Mouse (Mus musculus): Measurements from ENCODE around the gene Map3k4. TPM values are rescaled to one million over a fixed set of nuclear protein-coding genes. Genes with fewer than 3 reads are reported as not detected.
A peak's percentile ranks its signal among the peaks of the same experiment; 100 is the strongest.

Map3k4 gene
- total RNA-seq, 1 experiment: 31.7 TPM

DNA sequence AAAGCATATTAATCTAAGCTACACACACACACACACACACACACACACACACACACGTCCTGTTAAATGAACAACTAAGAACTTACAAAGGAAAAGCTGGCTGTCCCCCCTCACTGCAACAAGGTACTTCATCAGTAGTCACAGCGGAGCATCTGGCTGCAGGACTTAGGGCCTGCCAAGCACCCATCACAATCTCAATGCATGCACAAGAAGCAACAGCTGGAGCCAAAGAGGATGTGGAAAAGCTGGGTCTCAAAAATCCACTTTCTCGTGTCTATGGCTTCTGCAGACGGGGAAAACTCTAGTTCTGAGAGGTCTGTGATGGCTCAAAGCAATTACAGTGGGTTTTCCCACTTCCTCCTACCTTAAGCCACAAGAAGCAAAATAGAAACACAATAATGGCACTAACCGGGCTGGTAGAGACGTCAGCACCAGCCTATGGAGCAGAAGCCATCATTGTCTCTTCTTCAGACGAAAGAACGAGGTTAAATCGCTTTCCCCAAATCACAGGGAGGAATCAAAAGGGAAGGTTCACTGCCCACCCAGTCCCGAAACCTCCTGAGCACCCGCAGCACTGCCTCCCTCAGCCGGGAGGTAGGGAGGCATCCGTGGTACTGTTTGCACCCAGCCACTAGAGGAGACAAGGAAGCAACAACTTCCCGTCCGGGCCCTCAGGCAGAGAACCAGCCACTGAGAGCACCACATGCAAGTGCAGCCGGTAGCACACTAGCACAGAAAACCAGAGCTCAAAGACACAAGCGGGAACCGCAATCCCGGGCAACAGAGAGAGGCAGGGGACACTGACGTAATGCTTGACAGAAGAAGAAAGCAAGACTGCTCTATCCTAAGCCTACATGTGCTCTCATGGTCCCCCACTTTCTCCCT, 11.1 kb downstream of the Map3k4 start:
- Histone ChIP-seq H3K27ac (ENCODE audit: insufficient read depth, low read depth, low read length, poor library complexity, severe bottlenecking) (no peak overlapping the region), H3K4me3 (ENCODE audit: insufficient read depth in 1 of 2, low read depth in 1 of 2, low read length in 2 of 2, poor library complexity in 1 of 2, severe bottlenecking in 1 of 2) (no peak overlapping the region), H3K9ac (ENCODE audit: insufficient read depth, low read depth, low read length, poor library complexity, severe bottlenecking) (peak overlapping the region; percentile 23; the same call in 1 of the 2 replicates), H3K4me1 (ENCODE audit: control insufficient read depth in 2 of 2, insufficient read depth in 2 of 2, low read length in 2 of 2, poor library complexity in 1 of 2) (peaks cover 2 to 14% of the 10 kb centered on the region in 2 experiments; a peak in 3 of 4 replicates), H3K9me3 (ENCODE audit: control insufficient read depth, insufficient read depth, low read depth, low read length) (no peaks in the 10 kb centered on the region), H3K36me3 (ENCODE audit: control insufficient read depth, insufficient read depth, low read length, poor library complexity, severe bottlenecking) (no peaks in the 10 kb centered on the region)
- in situ Hi-C loops (cut with MboI; ENCODE audit: low sequenced_read_pairs in 2 of 2, unreplicated experiment in 2 of 2): no loop called here
- DNase-seq (ENCODE audit: low read depth, low spot score): no peak
- TF ChIP-seq ZC3H11A (IDR thresholded peaks at IDR 0.05; ENCODE audit: borderline replicate concordance, low read depth, low read length): no peak
- TF ChIP-seq ZNF384 (IDR thresholded peaks at IDR 0.05; ENCODE audit: low read depth, low read length): no peak
- TF ChIP-seq CHD2 (IDR thresholded peaks at IDR 0.05; ENCODE audit: low read depth, low read length): no peak
- no peak for TF ChIP-seq MAFK (IDR thresholded peaks at IDR 0.05; ENCODE audit: insufficient read depth, low read depth, low read length)
- TF ChIP-seq HCFC1 (IDR thresholded peaks at IDR 0.05; ENCODE audit: borderline replicate concordance, insufficient read depth, low read length): no peak

DNA sequence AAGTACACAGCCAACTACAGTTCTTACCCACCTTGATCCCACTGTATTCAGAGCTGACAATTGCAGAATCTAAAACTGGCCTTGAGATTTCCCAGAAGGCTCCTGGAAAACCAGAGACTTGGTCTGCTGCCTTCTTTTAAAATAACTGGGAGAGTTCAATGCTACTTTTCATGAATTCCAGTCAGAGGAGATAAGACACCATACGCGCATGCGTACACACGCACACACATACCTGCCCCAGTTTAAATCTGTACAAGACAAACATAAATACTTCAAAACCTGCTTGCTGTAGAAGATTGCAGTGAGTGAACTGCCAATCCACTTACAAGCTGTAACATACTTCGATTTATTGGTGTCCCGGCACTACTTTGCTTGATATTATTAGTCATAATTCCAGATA, 13.9 kb downstream of the Map3k4 start:
- TF ChIP-seq HCFC1 (IDR thresholded peaks at IDR 0.05; ENCODE audit: borderline replicate concordance, insufficient read depth, low read length) (no peak), MAFK (IDR thresholded peaks at IDR 0.05; ENCODE audit: insufficient read depth, low read depth, low read length) (no peak), CHD2 (IDR thresholded peaks at IDR 0.05; ENCODE audit: low read depth, low read length) (no peak), ZC3H11A (IDR thresholded peaks at IDR 0.05; ENCODE audit: borderline replicate concordance, low read depth, low read length) (no peak), ZNF384 (IDR thresholded peaks at IDR 0.05; ENCODE audit: low read depth, low read length) (no peak)
- H3K9ac ChIP-seq (ENCODE audit: insufficient read depth, low read depth, low read length, poor library complexity, severe bottlenecking): no peak overlapping the region
- in situ Hi-C loops (cut with MboI; ENCODE audit: low sequenced_read_pairs in 2 of 2, unreplicated experiment in 2 of 2): no loop called here

DNA sequence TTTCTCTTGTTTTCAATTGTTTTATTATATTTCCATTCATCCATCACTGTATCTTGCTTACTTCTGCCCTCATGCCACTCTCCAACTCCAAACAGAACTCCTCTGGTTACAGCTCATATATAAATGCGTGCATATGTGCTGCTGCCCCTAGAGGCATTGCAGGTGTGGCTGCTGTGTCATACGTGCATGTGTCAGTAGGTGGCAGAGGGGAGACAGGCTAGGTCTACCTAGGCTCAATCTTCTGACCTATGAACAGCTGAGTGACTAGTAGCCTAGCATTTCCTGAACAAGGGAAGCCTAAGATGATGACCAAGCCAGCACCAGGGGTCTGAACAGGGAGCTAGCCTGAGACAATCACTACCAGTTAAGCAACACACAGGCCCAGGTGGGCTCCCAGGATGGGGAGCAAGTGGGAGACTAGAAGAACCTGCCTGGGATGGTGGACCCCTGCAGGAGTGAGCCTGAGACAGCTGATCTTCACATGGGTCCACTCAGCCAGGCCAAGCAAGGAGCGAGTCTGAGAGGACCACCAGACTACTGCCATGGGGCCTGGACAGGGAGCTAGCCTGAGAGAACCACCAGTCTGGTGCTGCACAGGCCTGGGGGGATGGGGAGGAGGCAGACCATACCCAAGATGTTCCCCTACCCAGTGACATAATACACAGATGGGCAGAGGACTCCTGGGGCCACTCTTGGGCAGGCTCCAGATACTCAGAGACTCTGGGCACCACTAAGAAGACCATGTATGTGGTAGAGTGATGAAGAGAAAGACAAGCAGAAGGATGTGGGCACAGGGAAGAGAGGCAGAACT, 17.5 kb downstream of the Map3k4 start:
- Histone ChIP-seq H3K27ac (ENCODE audit: insufficient read depth, low read depth, low read length, poor library complexity, severe bottlenecking) (no peak overlapping the region), H3K36me3 (ENCODE audit: control insufficient read depth, insufficient read depth, low read length, poor library complexity, severe bottlenecking) (no peaks in the 10 kb centered on the region), H3K9me3 (ENCODE audit: control insufficient read depth, insufficient read depth, low read depth, low read length) (no peaks in the 10 kb centered on the region), H3K9ac (ENCODE audit: insufficient read depth, low read depth, low read length, poor library complexity, severe bottlenecking) (no peak overlapping the region), H3K4me1 (ENCODE audit: control insufficient read depth in 2 of 2, insufficient read depth in 2 of 2, low read length in 2 of 2, poor library complexity in 1 of 2) (peaks cover 0 to 2% of the 10 kb centered on the region in 2 experiments; a peak in 1 of 4 replicates), H3K4me3 (ENCODE audit: insufficient read depth in 1 of 2, low read depth in 1 of 2, low read length in 2 of 2, poor library complexity in 1 of 2, severe bottlenecking in 1 of 2) (no peak overlapping the region)
- TF ChIP-seq ZC3H11A (IDR thresholded peaks at IDR 0.05; ENCODE audit: borderline replicate concordance, low read depth, low read length) (peak; percentile 16; the same call in 1 of the 2 replicates), HCFC1 (IDR thresholded peaks at IDR 0.05; ENCODE audit: borderline replicate concordance, insufficient read depth, low read length) (no peak), ZNF384 (IDR thresholded peaks at IDR 0.05; ENCODE audit: low read depth, low read length) (no peak), MAFK (IDR thresholded peaks at IDR 0.05; ENCODE audit: insufficient read depth, low read depth, low read length) (no peak), CHD2 (IDR thresholded peaks at IDR 0.05; ENCODE audit: low read depth, low read length) (no peak)
- in situ Hi-C loops (cut with MboI; ENCODE audit: low sequenced_read_pairs in 2 of 2, unreplicated experiment in 2 of 2): no loop called here
- DNase-seq (ENCODE audit: low read depth, low spot score): no peak

More for the DNA sequence above, 13.9 kb downstream of the Map3k4 start:
- Histone ChIP-seq H3K9me3 (ENCODE audit: control insufficient read depth, insufficient read depth, low read depth, low read length) (no peaks in the 10 kb centered on the region), H3K4me1 (ENCODE audit: control insufficient read depth in 2 of 2, insufficient read depth in 2 of 2, low read length in 2 of 2, poor library complexity in 1 of 2) (peaks cover 2 to 16% of the 10 kb centered on the region in 2 experiments; a peak in 3 of 4 replicates), H3K4me3 (ENCODE audit: insufficient read depth in 1 of 2, low read depth in 1 of 2, low read length in 2 of 2, poor library complexity in 1 of 2, severe bottlenecking in 1 of 2) (no peak overlapping the region), H3K36me3 (ENCODE audit: control insufficient read depth, insufficient read depth, low read length, poor library complexity, severe bottlenecking) (no peaks in the 10 kb centered on the region), H3K27ac (ENCODE audit: insufficient read depth, low read depth, low read length, poor library complexity, severe bottlenecking) (no peak overlapping the region)
- no peak for DNase-seq (ENCODE audit: low read depth, low spot score)

DNA sequence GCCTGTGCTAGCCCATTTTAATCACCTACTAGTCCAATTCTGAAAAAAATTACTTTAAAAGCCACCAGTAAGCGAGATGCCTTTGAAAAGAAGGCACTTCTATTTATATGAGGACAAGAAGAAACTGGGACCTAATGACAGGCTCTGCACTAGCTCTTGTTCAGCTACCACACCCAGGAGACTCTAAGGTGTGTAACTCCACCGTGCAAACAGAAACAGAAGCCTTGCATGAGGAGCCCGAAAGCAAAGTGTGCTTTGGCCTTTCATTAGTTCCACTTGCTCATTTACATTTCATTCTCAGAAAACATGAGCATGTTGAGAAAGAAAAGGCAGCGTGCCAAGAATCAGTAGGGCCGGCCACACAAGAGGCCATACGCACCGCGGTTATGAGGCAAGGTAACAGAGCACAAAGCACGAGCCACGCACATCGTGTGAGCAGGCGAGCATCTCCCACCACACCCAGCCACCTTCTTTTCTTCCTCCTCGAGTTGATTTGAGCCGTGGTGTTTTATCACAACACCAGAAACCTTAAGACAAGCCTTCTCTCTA, 18.4 kb downstream of the Map3k4 start:
- no peak overlapping the region for H3K4me3 ChIP-seq (ENCODE audit: insufficient read depth in 1 of 2, low read depth in 1 of 2, low read length in 2 of 2, poor library complexity in 1 of 2, severe bottlenecking in 1 of 2)
- H3K36me3 ChIP-seq (ENCODE audit: control insufficient read depth, insufficient read depth, low read length, poor library complexity, severe bottlenecking): no peaks in the 10 kb centered on the region
- H3K4me1 ChIP-seq (ENCODE audit: control insufficient read depth in 2 of 2, insufficient read depth in 2 of 2, low read length in 2 of 2, poor library complexity in 1 of 2): peaks cover 0 to 2% of the 10 kb centered on the region in 2 experiments; a peak in 1 of 4 replicates
- H3K27ac ChIP-seq (ENCODE audit: insufficient read depth, low read depth, low read length, poor library complexity, severe bottlenecking): no peak overlapping the region
- H3K9ac ChIP-seq (ENCODE audit: insufficient read depth, low read depth, low read length, poor library complexity, severe bottlenecking): no peak overlapping the region
- H3K9me3 ChIP-seq (ENCODE audit: control insufficient read depth, insufficient read depth, low read depth, low read length): no peaks in the 10 kb centered on the region
- TF ChIP-seq ZC3H11A (IDR thresholded peaks at IDR 0.05; ENCODE audit: borderline replicate concordance, low read depth, low read length): no peak
- no peak for TF ChIP-seq MAFK (IDR thresholded peaks at IDR 0.05; ENCODE audit: insufficient read depth, low read depth, low read length)
- no peak for TF ChIP-seq CHD2 (IDR thresholded peaks at IDR 0.05; ENCODE audit: low read depth, low read length)
- TF ChIP-seq HCFC1 (IDR thresholded peaks at IDR 0.05; ENCODE audit: borderline replicate concordance, insufficient read depth, low read length): no peak
- no peak for TF ChIP-seq ZNF384 (IDR thresholded peaks at IDR 0.05; ENCODE audit: low read depth, low read length)
- no peak for DNase-seq (ENCODE audit: low read depth, low spot score)
- in situ Hi-C loops (cut with MboI; ENCODE audit: low sequenced_read_pairs in 2 of 2, unreplicated experiment in 2 of 2): no loop called here
